Mouse (Mus musculus): ENCODE data around the gene Col4a6.

- TF ChIP-seq CTCF (IDR thresholded peaks at IDR 0.05; ENCODE audit: borderline replicate concordance, insufficient read depth, low read length) (no peak), POLR2A (IDR thresholded peaks at IDR 0.05; ENCODE audit: low read depth, low read length) (no peak)
Measured at GRCm38 (mm10) chrX:141363331-141363730, 110.5 kb downstream of the Col4a6 start.

Data from embryonic fibroblast, embryonic 13.5 days (primary cell).